Mouse (Mus musculus) induced T-regulatory cell, adult 2 months (primary cell): ENCODE data around the gene Jph3.

ENCODE experiments used
- DNase-seq: peaks from one replicate; pipeline ENCODE4 v3.0.0-alpha.2; 2012; ENCODE audit warnings: low read depth

The Jph3 gene

DNA sequence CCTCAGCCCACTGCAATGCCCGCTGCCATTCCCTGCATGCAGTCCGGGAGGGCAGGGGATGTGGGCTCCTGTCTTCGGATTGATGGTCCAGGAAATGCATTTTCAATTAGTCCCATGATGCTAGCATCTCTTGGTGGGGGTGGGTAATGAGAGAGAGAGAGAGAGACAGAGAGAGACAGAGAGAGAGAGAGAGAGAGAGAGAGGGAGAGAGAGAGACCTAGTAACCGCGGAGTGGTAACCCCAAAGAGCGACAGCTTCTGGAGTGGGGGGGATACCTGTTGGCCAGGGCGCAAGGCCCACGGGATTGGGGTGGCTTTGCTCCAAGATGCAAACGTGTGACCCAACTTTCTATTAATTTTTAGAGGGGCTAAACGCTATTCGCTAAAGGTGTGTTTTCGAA, at the start of gene Jph3:
Jph3 (plus strand) TSS at position 301 of the 400 bp plus-strand sequence.
- no peak for DNase-seq

DNA sequence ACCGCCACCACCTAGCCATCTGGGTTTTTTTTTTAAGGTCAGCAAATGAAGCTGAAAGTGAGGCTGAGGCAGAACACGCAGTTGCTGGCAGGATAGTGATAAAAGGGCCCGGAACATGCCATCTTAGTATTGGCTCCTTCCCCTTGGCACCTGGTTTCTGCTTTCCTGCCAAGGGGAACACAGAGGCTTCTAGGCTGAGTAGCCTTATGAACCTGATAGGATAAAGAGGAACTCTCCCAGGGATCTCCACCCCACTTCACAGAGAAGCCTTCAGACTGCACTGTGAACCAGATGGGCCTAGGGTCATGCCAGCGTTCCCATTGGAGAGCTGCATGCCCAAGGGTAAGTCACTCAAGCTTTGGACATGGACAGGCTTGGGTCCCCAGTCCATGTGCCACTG, 48.5 kb upstream of the Jph3 start:
- DNase-seq = no peak

DNA sequence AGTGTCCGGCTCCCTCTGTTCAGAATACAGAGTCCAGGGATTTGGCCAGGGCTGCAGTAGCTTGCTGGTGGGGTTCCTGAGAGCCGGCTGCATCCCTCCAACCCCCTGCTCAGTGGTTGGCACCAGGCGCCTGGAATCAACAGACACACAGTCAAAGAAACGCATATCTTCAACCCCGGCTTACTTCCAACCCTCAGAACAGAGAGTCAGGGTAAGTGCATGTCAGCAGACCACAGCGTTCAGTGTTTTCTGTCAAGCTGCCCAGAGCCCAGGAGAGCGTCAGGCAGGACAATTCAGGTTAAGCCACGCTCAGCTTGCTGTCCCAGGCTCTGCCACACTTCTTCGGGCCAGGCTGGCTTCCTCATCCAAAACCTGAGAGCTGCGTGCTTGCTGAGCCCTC, 48.0 kb upstream of the Jph3 start:
- DNase-seq = no peak

DNA sequence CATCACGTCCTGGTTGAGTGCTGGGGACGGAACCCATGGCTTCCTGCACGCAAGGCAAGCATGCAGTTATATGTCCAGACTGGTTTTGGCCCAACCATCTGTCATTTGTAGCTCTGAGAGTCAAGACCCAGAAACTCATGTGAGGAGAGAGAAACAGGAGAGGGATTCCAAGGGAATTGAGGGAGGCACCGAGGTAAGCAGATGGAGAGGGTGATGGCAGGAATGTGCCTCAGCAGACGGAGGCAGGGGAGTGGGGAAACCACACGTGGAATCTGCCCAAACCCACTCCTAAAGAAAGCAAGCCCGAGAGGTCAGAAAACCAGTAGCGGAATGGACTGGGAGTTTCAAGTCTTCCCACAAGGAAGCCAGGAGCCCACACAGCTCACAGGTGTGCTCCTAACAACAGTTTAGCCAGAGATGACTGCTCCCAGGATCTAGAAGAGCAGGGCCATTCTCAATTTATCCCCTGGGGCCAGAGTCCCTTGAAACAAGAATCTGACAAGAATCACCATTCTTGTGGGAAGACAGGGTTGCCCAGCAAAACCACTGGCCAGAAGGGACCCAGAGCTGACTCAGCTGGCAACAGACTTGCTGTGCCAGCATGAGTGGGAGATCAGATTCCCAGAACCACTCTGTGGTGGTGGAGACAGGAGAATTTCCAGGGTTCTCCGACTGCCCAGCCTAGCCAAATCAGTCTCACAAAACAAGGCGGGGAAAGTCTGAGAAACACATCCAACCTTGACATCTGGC, 46.2 kb upstream of the Jph3 start:
- no peak for DNase-seq

DNA sequence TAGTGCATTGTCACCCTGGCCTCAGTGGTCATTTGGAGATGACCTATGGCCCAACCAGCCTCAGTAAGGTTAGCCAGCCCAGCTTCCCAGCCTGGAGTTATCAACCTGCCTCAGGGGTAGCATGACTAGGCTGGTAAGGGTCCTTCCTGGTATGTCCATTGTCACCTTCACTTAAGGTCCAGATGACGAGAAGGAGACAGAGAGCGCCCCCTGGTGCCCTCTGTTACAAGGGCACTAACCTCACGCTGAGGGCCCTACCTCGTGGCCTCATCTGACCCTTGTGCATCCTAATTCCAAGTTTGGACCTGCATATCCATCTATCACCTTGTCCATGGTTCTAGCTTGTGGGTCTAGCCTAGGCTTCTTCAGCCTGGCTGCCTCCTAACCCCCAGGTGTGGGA, 44.0 kb upstream of the Jph3 start:
- DNase-seq = peak; percentile 45

DNA sequence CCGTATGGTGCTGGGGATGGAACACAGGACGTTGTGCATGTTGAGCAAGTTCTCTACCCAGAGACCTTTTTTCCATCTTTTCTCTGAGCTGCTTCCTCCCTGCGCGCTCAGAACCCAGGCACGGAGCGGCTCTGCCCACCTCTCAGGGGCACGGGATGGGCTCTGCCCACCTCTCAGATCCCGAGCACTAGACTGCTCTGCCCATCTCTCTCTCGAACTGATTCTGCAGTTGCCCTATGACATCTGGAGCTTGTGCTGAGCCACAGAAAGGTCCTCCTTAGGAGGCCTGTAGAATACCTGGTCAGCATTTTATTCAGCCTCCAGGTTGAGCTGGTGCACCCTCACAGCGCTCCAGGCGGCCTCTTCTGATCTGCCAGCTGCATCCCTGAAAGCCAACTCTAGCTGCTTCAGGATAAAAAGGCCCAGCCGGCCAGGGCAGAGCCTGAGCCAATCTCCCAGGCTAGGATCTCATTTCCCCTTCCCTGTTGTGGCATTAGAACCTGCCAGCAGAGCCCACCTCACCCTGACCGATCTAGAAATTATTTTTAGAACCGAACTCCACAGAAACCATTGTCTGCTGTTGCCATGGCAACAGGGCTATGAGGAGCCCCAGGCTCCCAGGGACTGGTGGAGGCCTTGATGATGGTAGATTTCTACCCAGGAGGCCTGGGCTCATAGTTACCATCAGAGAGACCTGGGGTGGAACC, 41.8 kb upstream of the Jph3 start:
- no peak for DNase-seq

DNA sequence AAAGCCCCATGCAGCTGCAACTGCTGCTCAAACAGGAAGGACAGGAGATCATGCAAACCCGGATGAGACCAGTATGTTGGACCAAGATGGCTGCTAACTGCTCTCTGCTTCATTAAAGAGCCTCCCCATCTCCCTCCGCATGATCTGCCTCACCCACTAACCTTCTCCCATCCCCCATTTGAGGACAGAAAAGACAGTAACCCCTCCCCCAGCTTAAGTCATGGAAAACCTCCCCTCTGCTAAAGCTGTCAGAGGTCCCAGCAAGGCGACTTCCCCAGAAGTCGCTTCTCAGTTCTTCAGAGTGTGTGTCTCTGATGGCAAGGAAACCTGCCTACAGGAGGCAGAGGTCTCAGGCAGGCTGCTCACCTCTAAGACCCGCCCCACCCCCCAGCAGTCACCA, 40.9 kb upstream of the Jph3 start:
- DNase-seq = no peak

DNA sequence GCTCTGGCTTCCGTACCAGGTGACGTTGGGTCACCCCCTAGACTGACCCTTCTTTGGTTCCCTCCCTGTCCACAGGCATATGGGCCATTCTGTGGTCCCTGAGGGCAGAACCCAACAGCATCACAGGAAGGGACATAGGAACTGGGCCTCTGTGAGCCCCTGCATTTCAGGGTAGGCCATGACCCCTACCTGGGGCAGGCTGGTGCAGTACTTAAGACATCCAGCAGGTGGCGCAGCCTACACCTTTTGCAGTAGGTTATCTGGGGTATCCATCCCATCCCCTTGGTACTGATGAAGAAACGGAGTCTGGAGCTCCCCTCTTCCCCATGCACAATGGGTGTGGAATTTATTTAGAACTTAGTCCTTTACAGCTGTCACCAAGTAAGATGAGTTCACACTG, 35.0 kb upstream of the Jph3 start:
- peak; percentile 64 for DNase-seq

DNA sequence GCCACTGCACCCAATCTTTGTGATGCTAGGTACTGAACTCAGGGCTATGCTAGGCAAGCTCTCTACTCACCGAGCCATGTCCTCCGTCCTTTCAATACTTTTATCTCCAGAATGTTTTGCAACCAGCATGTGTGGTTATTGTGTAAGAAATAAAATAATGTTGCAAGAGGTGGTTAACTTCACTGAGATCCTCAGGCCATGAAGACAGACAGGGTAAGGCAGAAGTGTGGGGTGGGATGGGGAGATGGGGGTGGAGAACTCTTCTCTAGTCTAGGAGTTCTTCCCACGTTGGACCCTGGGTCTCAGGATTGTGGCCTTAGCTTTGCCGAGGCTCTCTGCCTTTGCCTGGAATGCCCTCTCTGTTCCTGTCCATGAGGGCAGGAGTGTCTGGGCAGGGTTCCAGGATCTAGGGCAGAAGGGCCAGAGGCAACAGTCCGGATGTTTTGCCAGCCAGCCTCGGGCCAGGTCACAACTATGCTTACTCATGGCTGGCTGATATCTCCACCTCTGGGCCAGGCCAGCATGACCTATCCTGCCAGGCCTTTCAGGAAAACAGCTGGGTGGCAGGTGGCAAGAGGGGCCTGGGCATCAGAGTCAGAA, 33.7 kb upstream of the Jph3 start:
- DNase-seq = no peak

DNA sequence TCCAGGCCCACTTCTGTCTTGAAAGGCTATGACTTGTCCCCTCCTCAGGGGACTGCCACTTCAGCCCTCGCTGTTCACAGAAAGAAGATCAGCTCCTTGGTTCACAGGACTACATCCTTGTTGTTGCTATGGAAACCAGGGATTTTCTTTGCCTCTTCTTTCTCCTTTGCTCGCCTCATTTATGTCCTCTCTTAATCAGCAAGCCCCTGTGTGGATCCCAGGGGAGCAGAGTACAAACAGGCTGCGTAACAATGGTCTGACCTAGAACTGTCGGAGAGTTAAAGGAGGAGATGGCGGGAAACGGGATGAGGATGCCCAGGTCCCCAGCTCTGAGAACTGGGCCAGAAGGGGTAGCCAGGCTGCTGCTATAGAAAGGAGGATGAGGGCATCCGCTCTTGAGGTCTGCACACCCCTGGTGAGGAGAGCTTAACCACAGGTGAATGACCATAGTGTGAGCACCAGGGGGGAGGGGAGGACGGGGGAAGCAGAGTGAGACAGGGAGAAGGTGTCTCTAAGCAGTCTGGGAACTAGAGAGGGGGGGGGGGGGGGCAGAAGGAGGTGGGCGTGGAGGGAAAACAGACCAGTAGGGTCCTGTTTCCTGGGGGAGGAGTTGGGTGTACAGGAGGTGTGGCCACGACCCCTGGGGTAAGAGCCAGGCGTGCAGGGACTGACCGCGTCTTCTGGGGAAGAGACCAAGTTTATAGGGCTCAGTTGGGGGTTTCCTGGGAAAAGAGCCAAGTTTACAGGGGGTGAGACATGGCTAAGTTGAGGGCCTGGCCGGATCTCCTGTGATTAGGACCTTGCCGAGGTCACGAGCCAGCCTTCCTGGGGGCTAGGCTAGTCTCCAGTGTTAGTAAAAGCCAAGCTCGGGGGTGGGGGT, 31.4 kb upstream of the Jph3 start:
- DNase-seq = no peak

DNA sequence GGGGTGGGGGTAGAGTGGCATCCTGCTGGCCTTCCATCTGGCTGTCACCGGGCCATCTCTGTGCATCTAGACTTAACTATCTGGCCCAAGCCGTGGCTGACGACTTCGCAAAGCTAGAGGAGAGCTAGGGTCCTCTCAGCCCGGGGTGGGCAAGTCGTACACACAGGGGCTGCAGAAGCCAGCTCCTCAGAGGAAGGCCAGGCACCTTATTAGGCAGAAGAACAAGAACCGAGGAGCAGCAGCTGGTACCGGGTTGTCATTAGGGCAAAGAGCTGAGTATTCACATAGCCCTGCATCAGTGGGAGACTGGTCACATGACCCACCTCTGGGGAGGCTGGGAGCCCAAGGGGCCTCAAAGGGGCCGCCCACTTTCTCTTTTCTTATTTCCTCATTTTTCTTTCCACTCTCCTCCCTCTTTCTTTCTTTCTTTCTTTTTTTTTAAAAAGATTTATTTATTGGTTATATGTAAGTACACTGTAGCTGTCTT, 30.8 kb upstream of the Jph3 start:
- no peak for DNase-seq

DNA sequence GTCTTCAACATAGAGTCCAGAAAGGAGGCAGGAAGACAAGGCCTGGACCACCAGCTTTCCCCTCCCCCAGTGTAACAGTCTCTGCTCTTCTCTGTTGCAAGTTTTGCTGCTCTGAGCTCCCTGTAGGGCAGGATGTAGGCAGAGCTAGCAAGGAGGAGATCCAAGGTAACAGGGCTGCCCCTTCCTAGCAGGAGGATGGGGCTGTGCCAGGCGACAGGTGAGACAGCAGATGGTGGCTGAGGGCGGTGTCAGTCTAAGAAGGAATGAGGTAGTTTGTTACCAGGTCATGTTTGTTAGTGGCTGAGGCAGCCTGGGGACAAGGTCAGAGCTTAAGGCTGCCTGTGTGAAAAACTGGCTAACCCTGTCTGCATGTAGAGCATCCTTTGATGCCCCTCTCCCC, 29.5 kb upstream of the Jph3 start:
- no peak for DNase-seq

DNA sequence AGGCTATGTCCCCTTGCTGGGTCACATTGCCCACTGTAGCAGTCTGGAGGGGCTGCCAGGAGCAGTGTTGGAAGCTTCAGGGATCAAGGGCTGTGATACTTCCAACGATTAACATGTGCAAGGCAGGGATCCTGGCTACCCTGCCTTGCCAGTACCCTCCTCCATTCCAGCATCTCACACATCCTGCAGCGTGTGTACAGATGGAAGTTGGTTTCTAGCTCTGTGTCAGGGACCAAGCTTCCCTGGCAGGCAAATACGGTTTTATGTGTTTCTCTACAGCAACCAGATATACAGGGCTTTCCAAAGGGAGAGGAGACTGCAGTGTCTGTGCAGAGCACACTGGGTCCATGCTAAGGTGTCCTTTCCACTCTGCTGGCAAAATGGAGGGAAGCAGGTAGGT, 24.2 kb upstream of the Jph3 start:
- DNase-seq = no peak

DNA sequence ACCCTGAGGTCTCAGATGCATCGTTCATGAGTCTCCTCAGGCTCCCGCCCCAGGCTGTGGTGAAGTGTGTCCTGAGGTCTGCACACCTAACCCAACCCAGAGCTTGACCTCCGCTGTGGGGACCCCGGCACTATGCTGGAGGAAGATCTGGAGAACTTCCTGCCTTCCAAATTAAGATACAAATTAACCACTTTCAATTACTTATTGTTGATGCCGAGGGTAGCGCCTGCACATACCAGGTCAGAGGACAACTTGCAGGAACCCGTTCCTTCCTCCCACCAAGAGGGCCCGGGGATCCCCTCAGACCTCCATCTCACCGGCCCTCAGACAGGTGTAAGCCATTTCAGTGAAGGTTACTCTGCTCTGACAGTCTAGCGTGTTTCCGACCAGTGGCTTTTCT, 22.5 kb upstream of the Jph3 start:
- DNase-seq = no peak

DNA sequence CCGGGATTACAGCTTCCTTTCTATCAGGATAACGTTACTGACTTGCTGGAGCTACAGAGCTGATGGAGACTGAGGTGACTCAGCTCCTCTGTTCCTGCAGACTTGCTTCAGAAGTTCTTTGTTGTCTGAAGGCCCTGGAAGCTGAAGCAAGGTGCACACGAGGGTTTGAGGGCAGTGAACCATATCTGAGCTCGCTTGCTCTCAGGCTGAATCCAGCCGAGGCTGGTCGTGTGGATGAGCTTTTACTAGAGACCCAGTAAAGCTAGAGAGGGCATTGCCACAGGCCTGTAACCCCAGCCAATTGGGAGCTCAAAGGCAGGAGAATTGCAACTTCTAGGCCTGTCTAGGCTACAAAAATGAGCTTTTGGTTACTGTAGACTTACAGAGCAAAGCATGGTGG, 21.0 kb upstream of the Jph3 start:
- DNase-seq = no peak

DNA sequence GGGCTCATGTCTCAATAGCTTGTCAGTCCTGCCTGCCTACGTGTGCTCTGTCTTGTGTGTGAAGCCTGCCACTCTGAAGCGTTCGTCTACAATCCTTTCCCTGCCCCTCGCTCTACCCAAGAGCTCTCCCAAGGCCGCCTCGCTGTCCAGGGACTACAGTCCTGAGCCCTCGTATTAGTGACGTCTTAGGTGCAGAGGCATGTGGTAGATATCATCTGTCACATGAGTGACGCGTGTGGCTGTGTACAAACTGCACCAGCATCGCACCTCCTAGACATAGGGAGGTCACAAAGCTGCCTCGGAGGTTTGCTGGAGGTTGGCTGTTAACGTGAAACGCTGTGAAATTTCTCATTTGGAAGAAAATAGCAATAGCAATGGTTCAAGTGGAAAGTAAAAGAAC, 11.9 kb upstream of the Jph3 start:
- no peak for DNase-seq

DNA sequence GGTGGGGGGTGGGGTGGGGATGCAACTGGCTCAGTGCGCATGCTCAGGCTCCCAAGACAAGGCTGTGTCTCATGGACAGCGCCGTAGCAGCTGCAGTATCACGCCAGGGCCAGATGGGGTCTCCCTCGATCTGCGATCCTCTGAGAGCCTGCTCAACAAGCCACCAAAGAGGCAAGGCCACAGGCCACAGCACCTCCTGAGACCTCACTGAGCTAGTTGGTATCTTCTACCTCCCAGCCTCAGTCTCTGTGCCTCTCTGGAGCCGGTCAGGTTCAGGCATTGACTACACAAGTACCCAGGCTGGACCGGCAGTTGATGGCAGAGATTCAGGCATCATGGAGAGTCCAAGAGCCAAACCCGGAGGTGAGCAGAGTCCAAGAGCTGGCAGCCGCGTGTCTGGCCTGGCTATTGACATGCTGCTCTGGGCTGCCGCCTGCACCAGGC, 11.4 kb upstream of the Jph3 start:
- DNase-seq = peak; percentile 42

DNA sequence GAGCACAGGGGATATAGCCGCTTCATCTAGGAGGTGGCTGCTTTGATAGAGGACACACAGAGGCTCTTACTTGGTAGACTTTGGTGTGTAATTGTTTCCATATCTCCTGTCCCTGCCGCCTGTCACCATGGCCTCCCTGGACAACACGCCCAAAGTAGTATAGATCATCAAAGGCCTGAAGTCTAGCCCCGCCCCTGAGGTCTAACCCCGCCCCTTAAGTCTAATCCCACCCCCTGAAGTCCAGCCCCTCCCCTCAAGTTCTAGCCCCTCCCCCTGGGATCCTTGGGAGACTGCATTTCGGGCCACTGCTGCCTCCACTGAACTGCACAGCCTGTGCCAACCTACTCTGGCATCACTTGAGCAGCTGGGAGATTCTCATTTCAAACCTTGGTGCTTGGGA, 10.5 kb upstream of the Jph3 start:
- DNase-seq = peak; percentile 4

DNA sequence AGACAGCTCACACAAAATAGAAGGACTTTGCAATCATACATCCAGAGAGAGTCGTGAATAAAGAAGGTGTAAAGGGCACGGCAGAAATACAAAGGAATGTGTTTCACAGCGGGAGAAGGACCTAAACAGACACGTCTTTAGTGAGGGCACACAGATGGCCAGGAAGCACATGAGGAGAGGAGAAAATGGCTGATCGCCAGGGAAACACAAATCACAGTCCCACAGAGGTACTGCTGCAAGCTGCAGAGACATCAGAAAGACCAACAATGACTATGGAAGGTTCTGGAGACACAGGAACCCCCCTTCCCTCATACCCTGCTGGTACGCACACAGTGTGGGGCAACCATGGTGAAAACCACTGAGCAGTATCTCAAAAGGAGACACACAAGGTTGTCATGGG, 8.4 kb upstream of the Jph3 start:
- no peak for DNase-seq

DNA sequence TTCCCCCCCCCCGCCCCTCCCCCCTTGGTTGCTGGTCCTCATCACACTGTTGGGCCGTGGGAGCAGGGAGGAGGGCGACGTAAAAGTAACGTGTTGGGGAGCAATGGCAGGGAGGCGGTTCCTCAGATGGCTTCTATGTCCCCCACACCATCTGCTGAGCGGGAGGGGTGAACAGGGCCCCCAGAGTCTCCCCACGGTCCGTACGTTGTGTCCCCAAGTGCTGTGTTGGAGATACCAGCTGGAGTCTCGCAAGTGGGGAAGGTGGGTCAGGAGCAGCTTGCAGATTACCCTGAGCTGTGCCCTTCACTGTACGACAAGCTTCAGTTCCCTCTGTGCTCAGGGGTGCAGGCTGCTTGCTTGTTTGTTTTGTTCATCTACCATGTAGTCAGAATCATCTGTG, 5.6 kb upstream of the Jph3 start:
- no peak for DNase-seq

DNA sequence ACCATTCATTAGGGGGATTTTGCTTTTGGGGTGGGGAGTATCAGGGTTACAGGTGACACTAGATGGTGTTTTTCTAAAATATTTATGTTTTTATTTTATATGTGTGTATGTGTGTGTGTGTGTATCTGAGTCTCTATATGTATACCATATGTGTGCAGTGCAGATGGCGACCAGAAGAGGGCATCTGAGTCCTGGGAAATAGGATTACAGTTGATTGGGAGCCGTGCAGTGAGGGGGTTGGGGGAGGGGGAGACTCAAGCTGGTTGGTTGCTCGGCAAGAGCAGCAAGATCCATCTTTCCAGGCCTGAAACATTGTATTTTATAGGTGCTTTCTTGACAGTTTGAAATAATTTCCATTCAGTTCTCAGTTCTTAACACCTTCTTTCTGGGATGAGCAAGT, 2.3 kb upstream of the Jph3 start:
- DNase-seq = no peak

DNA sequence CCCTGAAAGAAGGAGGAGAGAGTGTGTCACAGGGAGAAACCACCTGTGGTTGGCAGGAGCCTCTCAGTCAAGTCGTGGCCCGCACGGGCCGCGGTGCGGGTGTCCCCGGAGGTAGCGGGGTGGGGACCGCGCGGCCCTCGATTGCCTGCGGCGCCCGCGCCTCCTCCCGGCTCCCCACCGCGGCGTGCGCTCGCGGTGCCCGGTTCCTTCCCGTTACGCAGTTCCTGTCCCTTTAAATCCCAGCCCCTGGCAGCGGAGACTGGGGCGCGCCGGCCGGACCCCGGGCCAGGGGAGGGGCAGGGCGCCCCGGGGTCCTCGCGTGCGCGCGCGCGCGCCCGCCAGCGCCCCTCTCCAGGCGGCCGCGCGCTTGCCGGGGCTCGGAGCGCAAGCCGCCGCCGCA, 331 bp downstream of the Jph3 start:
- DNase-seq = no peak
